ENCODE assay signal across 9 mouse cellular contexts in genomic region chr6:77650127-77650526, GRCm38 (mm10).
DNase-seq lines count a peak whose midpoint lies in the region; ATAC-seq and TF ChIP-seq lines count a peak whose summit lies in the region.
"Had no signal": no experiment of that assay in that cellular context is flagged by ENCODE, and none has a peak within 500 bp of the region (broad histone marks: within the 10 kb centered on the region; RNA-seq: fewer than 3 reads in every experiment).

No protein-coding gene starts in this region.

- H3K36me3 ChIP-seq in ES-E14 (ENCODE audit: control insufficient read depth, insufficient read depth, low read length, poor library complexity, severe bottlenecking) = no peaks in the 10 kb centered on the region
- no peaks in the 10 kb centered on the region for H3K36me3 ChIP-seq in midbrain, embryonic 16.5 days (ENCODE audit: control insufficient read depth, insufficient read depth, low read length)
- H3K36me3 ChIP-seq: heart, embryonic 13.5 days had no signal

- H3K4me1 ChIP-seq in ES-E14 (ENCODE audit: control insufficient read depth in 2 of 2, insufficient read depth in 2 of 2, low read length in 2 of 2, poor library complexity in 1 of 2) = no peaks in the 10 kb centered on the region
- H3K4me1 ChIP-seq in midbrain, embryonic 16.5 days (ENCODE audit: control insufficient read depth, insufficient read depth, low read length) = no peaks in the 10 kb centered on the region
- H3K4me1 ChIP-seq: heart, embryonic 13.5 days had no signal

- peak; percentile 79 for ATAC-seq in frontal cortex, adult (ENCODE audit: low TSS enrichment)
- peak; percentile 40 for ATAC-seq in midbrain, embryonic 16.5 days

- no peaks in the 10 kb centered on the region for H3K9me3 ChIP-seq in ES-E14 (ENCODE audit: control insufficient read depth, insufficient read depth, low read depth, low read length)
- no peaks in the 10 kb centered on the region for H3K9me3 ChIP-seq in midbrain, embryonic 16.5 days (replicated peaks; ENCODE audit: control insufficient read depth, low read length, poor library complexity, severe bottlenecking)
- H3K9me3 ChIP-seq: heart, embryonic 13.5 days had no signal

- WGBS in midbrain, embryonic 16.5 days = 13% methylated on average over 6 of the region's 6 CpGs

- H3K4me3 ChIP-seq in ES-E14 (ENCODE audit: insufficient read depth in 1 of 2, low read depth in 1 of 2, low read length in 2 of 2, poor library complexity in 1 of 2, severe bottlenecking in 1 of 2) = no peak overlapping the region
- H3K4me3 ChIP-seq in midbrain, embryonic 16.5 days (ENCODE audit: low read depth, low read length) = no peak overlapping the region
- H3K4me3 ChIP-seq: heart, embryonic 13.5 days had no signal

- H3K27ac ChIP-seq in ES-E14 (ENCODE audit: insufficient read depth, low read depth, low read length, poor library complexity, severe bottlenecking) = no peak overlapping the region
- H3K27ac ChIP-seq in midbrain, embryonic 16.5 days (ENCODE audit: low read length) = no peak overlapping the region
- H3K27ac ChIP-seq: heart, embryonic 13.5 days had no signal

- H3K9ac ChIP-seq in ES-E14 (ENCODE audit: insufficient read depth, low read depth, low read length, poor library complexity, severe bottlenecking) = no peak overlapping the region
- H3K9ac ChIP-seq in midbrain, embryonic 16.5 days (ENCODE audit: low read depth, low read length) = no peak overlapping the region
- H3K9ac ChIP-seq: heart, embryonic 13.5 days had no signal

- in situ Hi-C loops in ES-E14 (cut with MboI; ENCODE audit: low sequenced_read_pairs in 2 of 2, unreplicated experiment in 2 of 2) = no loop called here

- peak; percentile 31 for DNase-seq in gastrocnemius, postnatal 10 days
- DNase-seq in gastrocnemius, postnatal 25 days = no peak
- peak; percentile 50 for DNase-seq in ES-E14 (ENCODE audit: low read depth, low spot score)
- peak; percentile 44 for DNase-seq in cerebellum, adult 8-10 months
- DNase-seq in layer of hippocampus, postnatal 10 days (ENCODE audit: low spot score in 2 of 2) = peak; percentile 71 to 77
- DNase-seq in spleen, postnatal 36 days (ENCODE audit: low spot score in 2 of 2) = no peak

- H3K27me3 ChIP-seq in midbrain, embryonic 16.5 days (ENCODE audit: control insufficient read depth, insufficient read depth, low read depth, low read length) = no peaks in the 10 kb centered on the region
- H3K27me3 ChIP-seq: heart, embryonic 13.5 days had no signal

- H3K4me2 ChIP-seq in midbrain, embryonic 16.5 days (ENCODE audit: low read length) = no peak overlapping the region
- H3K4me2 ChIP-seq: heart, embryonic 13.5 days had no signal

TF ChIP-seq in ES-E14, 5 proteins besides CTCF, POLR2A, EP300 and RAD21:
- TF ChIP-seq ZC3H11A (IDR thresholded peaks at IDR 0.05; ENCODE audit: borderline replicate concordance, low read depth, low read length) (no peak), CHD2 (IDR thresholded peaks at IDR 0.05; ENCODE audit: low read depth, low read length) (no peak), ZNF384 (IDR thresholded peaks at IDR 0.05; ENCODE audit: low read depth, low read length) (no peak), HCFC1 (IDR thresholded peaks at IDR 0.05; ENCODE audit: borderline replicate concordance, insufficient read depth, low read length) (no peak), MAFK (IDR thresholded peaks at IDR 0.05; ENCODE audit: insufficient read depth, low read depth, low read length) (no peak)

Comparison
In these comparisons a context has a peak if more than half of its experiments do, and no peak if none do; other contexts are left out.
1. DNase-seq: peak in gastrocnemius, postnatal 10 days (single experiment), ES-E14 (single experiment), cerebellum, adult 8-10 months (single experiment) and layer of hippocampus, postnatal 10 days (2 of 2); none in gastrocnemius, postnatal 25 days (single experiment) and spleen, postnatal 36 days (0 of 2).